Mouse (Mus musculus): ENCODE results near the gene Mbnl2. TPM values are rescaled to one million over a fixed set of nuclear protein-coding genes. Genes with fewer than 3 reads are reported as not detected.

The Mbnl2 gene
- total RNA-seq (2023) = 100 to 1,000 TPM; 122 to 136 TPM

GRCm38 (mm10) chr14:120275246-120276238 is at the start of gene Mbnl2:
TSS of gene Mbnl2 (plus strand) at chr14:120275669.

GRCm38 (mm10) chr14:120477982-120478568 is 202.6 kb downstream of the Mbnl2 start, which contains the start of gene Rap2a:
TSS of gene Rap2a (plus strand) at chr14:120478444.

Other genes with a start within 250 kb of the Mbnl2 start
- not detected for gene Oxgr1, start 233.2 kb upstream of the Mbnl2 start, total RNA-seq (2023)
- 10 to 100 TPM; 16.5 to 20.2 TPM for gene Rap2a, start 202.8 kb downstream of the Mbnl2 start, total RNA-seq (2023)

All from neutrophil, adult 83 days (primary cell).